Mouse (Mus musculus) urinary bladder, postnatal 36 days (tissue): ENCODE results near the gene Rabl6.
"Not testable (repeated sequence)": the region's sequence is repeated elsewhere in the genome, so short reads cannot be mapped to it uniquely, and the experiment has no call there.

Experiments used
- DNase-seq, 2 experiments: peaks; one replicate each; pipeline ENCODE4 v3.0.0; 2022; ENCODE audit warnings: low spot score in 2 of 2, mixed read lengths in 1 of 2

The Rabl6 gene

GRCm38 (mm10) chr2:25576028-25576850 is 32.1 kb downstream of the Rabl6 start:
- no peak for DNase-seq

- peak in 1 of 2 experiments; percentile 64 for DNase-seq
These were observed 32.8 kb downstream of the Rabl6 start for GRCm38 (mm10) chr2:25575432-25576027.

GRCm38 (mm10) chr2:25574579-25575431 is 33.5 kb downstream of the Rabl6 start, which contains the start of the genes Mamdc4 and Phpt1:
TSS of gene Mamdc4 (minus strand) at chr2:25574845.
TSS of gene Phpt1 (minus strand) at chr2:25575224.
- DNase-seq: peak; percentile 96

- no peak for DNase-seq
These were observed 34.2 kb downstream of the Rabl6 start for GRCm38 (mm10) chr2:25574136-25574535.

- no peak for DNase-seq
These were observed 35.3 kb downstream of the Rabl6 start for GRCm38 (mm10) chr2:25573068-25573467.

- DNase-seq: no peak
These were observed 37.1 kb downstream of the Rabl6 start for GRCm38 (mm10) chr2:25571221-25571620.

GRCm38 (mm10) chr2:25569323-25569722 is 39.0 kb downstream of the Rabl6 start:
- no peak for DNase-seq

GRCm38 (mm10) chr2:25568473-25569019 is 39.8 kb downstream of the Rabl6 start:
- no peak for DNase-seq

GRCm38 (mm10) chr2:25566558-25566957 is 41.8 kb downstream of the Rabl6 start:
- DNase-seq: no peak

- no peak for DNase-seq
These were observed 42.6 kb downstream of the Rabl6 start for GRCm38 (mm10) chr2:25565741-25566140.

GRCm38 (mm10) chr2:25561946-25562345 is 46.4 kb downstream of the Rabl6 start:
- no peak for DNase-seq

GRCm38 (mm10) chr2:25560551-25560950 is 47.8 kb downstream of the Rabl6 start:
- no peak for DNase-seq

GRCm38 (mm10) chr2:25558774-25559173 is 49.5 kb downstream of the Rabl6 start:
- DNase-seq: no peak

GRCm38 (mm10) chr2:25557964-25558360 is 50.4 kb downstream of the Rabl6 start:
- DNase-seq: no peak

GRCm38 (mm10) chr2:25557221-25557963 is 50.9 kb downstream of the Rabl6 start, which contains the start of gene Edf1:
TSS of gene Edf1 (plus strand) at chr2:25557847.
- peak; percentile 90 to 94 for DNase-seq

- no peak for DNase-seq
These were observed 52.0 kb downstream of the Rabl6 start for GRCm38 (mm10) chr2:25556296-25556695.

GRCm38 (mm10) chr2:25555479-25555878 is 52.8 kb downstream of the Rabl6 start:
- not testable (repeated sequence) for DNase-seq

- not testable (repeated sequence) for DNase-seq
These were observed 55.0 kb downstream of the Rabl6 start for GRCm38 (mm10) chr2:25553171-25553786.

GRCm38 (mm10) chr2:25551186-25551585 is 57.1 kb downstream of the Rabl6 start:
- no peak for DNase-seq
